Mouse (Mus musculus) embryonic fibroblast, embryonic 13.5 days (primary cell): Measurements from ENCODE around the gene Dhx37.

Experiments used
- CTCF ChIP-seq: IDR thresholded peaks from 2 replicates; pipeline ENCODE4 v1.5.1; 2011; ENCODE audit warnings: mild to moderate bottlenecking, control low read depth, low read length, moderate library complexity, borderline replicate concordance; ENCODE audit not compliant: insufficient read depth
- POLR2A ChIP-seq: IDR thresholded peaks from 2 replicates; pipeline ENCODE4 v1.6.1; 2011; ENCODE audit warnings: low read depth, mild to moderate bottlenecking, control low read depth, low read length, moderate library complexity

GRCm38 (mm10) chr5:125364851-125365429 is 69.0 kb downstream of the Dhx37 start:
- TF ChIP-seq CTCF (no peak), POLR2A (no peak)
